Mouse (Mus musculus): Measurements from ENCODE around the gene Galnt6. TPM values are rescaled to one million over a fixed set of nuclear protein-coding genes. Genes with fewer than 3 reads are reported as not detected.

Galnt6 gene
- polyA plus RNA-seq, 1 experiment from 2014 or later = 0.09 TPM

- no peak overlapping the region for H3K9ac ChIP-seq (ENCODE audit: low read length)
- DNase-seq (ENCODE audit: low spot score) (no peak), ATAC-seq (no peak)
- H3K27ac ChIP-seq (ENCODE audit: low read depth, low read length) = no peak overlapping the region
- WGBS = 90% methylated on average over 13 of the region's 13 CpGs
- no peak overlapping the region for H3K4me3 ChIP-seq (ENCODE audit: low read depth, low read length)
- no peak overlapping the region for H3K4me2 ChIP-seq (ENCODE audit: low read length)
- H3K27me3 ChIP-seq (replicated peaks; ENCODE audit: control insufficient read depth, insufficient read depth, low read length) = no peaks in the 10 kb centered on the region
- peaks cover 5% of the 10 kb centered on the region for H3K4me1 ChIP-seq (ENCODE audit: control insufficient read depth, insufficient read depth, low read length)
- H3K36me3 ChIP-seq (ENCODE audit: control insufficient read depth, insufficient read depth, low read length) = 0 out of 2 replicates have a peak, but pooled peaks cover 4% of the 10 kb centered on the region
- H3K9me3 ChIP-seq (replicated peaks; ENCODE audit: control insufficient read depth, low read length) = no peaks in the 10 kb centered on the region
Observed at GRCm38 (mm10) chr15:100767851-100768250, 38.7 kb upstream of the Galnt6 start.

GRCm38 (mm10) chr15:100766826-100767225 lies 37.6 kb upstream of the Galnt6 start:
- H3K9me3 ChIP-seq (replicated peaks; ENCODE audit: control insufficient read depth, low read length) = no peaks in the 10 kb centered on the region
- no peak overlapping the region for H3K4me2 ChIP-seq (ENCODE audit: low read length)
- DNase-seq (ENCODE audit: low spot score) = no peak
- H3K4me1 ChIP-seq (ENCODE audit: control insufficient read depth, insufficient read depth, low read length) = peaks cover 10% of the 10 kb centered on the region
- H3K36me3 ChIP-seq (ENCODE audit: control insufficient read depth, insufficient read depth, low read length) = 0 out of 2 replicates have a peak, but pooled peaks cover 4% of the 10 kb centered on the region
- H3K27ac ChIP-seq (ENCODE audit: low read depth, low read length) = no peak overlapping the region; the same call in 1 of the 2 replicates
- WGBS = 74% methylated on average over 9 of the region's 9 CpGs
- H3K27me3 ChIP-seq (replicated peaks; ENCODE audit: control insufficient read depth, insufficient read depth, low read length) = no peaks in the 10 kb centered on the region
- no peak overlapping the region for H3K4me3 ChIP-seq (ENCODE audit: low read depth, low read length)
- no peak overlapping the region for H3K9ac ChIP-seq (ENCODE audit: low read length)
- no peak for ATAC-seq

GRCm38 (mm10) chr15:100764163-100764951 lies 35.2 kb upstream of the Galnt6 start:
- DNase-seq (ENCODE audit: low spot score) (no peak), ATAC-seq (no peak)
- WGBS = 85% methylated on average over 16 of the region's 16 CpGs
- Histone ChIP-seq H3K36me3 (ENCODE audit: control insufficient read depth, insufficient read depth, low read length) (0 out of 2 replicates have a peak, but pooled peaks cover 4% of the 10 kb centered on the region), H3K27ac (ENCODE audit: low read depth, low read length) (no peak overlapping the region), H3K9me3 (replicated peaks; ENCODE audit: control insufficient read depth, low read length) (no peaks in the 10 kb centered on the region), H3K4me3 (ENCODE audit: low read depth, low read length) (no peak overlapping the region), H3K9ac (ENCODE audit: low read length) (no peak overlapping the region), H3K4me1 (ENCODE audit: control insufficient read depth, insufficient read depth, low read length) (peaks cover 16% of the 10 kb centered on the region), H3K27me3 (replicated peaks; ENCODE audit: control insufficient read depth, insufficient read depth, low read length) (no peaks in the 10 kb centered on the region), H3K4me2 (ENCODE audit: low read length) (no peak overlapping the region)

DNA sequence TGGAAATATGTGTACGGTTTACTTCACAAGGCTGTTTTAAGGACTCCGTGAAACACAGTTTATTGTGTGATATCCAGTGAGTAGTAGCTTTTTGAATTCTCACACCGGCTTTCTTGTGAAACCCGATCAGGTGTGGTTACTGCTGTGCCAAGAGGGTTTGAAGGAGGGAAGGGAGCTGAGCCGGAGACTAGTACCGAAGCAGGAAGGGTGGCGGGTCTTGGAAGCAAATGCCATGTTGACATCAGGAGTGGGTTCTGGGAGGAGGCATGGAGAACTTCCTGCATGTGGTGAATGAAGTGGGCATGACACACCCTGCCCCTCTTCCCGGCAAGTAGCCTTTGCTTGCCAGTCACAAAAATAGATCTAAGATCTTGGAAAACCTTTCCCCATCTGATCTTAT lies 33.5 kb upstream of the Galnt6 start:
- no peaks in the 10 kb centered on the region for H3K27me3 ChIP-seq (replicated peaks; ENCODE audit: control insufficient read depth, insufficient read depth, low read length)
- 0 out of 2 replicates have a peak, but pooled peaks cover 4% of the 10 kb centered on the region for H3K36me3 ChIP-seq (ENCODE audit: control insufficient read depth, insufficient read depth, low read length)
- DNase-seq (ENCODE audit: low spot score) (no peak), ATAC-seq (no peak)
- peak overlapping the region; percentile 81 for H3K9ac ChIP-seq (ENCODE audit: low read length)
- H3K4me2 ChIP-seq (ENCODE audit: low read length) = peak overlapping the region; percentile 72
- 46% methylated on average over 8 of the region's 8 CpGs for WGBS
- no peaks in the 10 kb centered on the region for H3K9me3 ChIP-seq (replicated peaks; ENCODE audit: control insufficient read depth, low read length)
- H3K4me3 ChIP-seq (ENCODE audit: low read depth, low read length) = peak overlapping the region; percentile 74
- H3K4me1 ChIP-seq (ENCODE audit: control insufficient read depth, insufficient read depth, low read length) = peaks cover 16% of the 10 kb centered on the region
- no peak overlapping the region for H3K27ac ChIP-seq (ENCODE audit: low read depth, low read length)

DNA sequence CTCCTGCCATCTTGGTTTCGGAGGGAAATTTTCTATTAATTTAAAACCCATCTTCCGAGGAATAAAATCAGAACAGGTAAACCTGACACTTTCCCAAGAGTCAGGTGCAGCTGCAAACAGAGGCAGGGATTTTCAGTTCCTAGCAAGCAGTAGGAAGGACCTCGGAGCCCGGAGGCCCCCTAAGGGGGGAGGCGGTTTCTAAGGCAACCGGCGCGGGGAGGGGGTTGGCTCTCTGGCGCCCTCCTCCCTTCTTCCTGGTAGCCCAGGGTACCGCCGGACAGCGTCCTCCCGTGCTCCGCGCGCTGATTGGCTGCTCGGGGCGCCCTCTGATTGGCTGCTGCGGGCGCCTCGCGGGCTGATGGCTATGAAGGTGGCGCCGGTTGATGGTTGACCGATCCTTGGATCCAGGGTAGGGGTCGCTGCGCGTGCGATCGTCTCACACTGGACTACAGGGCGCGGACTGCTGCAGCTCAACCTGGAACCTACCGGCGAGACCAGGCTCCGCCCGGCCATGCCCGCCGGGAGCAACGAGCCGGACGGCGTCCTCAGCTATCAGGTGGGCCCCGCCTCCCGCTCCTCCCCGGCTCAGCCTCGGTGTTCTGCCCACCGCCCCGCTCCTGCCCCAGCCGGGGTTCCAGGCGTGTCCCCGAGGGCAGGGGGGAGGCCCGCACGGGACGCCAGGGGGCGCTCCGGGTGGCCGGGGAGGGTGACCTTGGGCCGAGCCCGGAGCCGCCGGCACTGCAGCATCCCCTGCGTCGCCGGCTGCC lies 32.4 kb upstream of the Galnt6 start, which contains the start of gene Slc4a8:
Gene Slc4a8 (plus strand): TSS at position 329 of the 767 bp plus-strand sequence.
- ATAC-seq (peak; percentile 98), DNase-seq (ENCODE audit: low spot score) (peak; percentile 96)
- H3K4me1 ChIP-seq (ENCODE audit: control insufficient read depth, insufficient read depth, low read length) = peaks cover 16% of the 10 kb centered on the region
- under 1% methylated on average over 54 of the region's 64 CpGs for WGBS
- no peaks in the 10 kb centered on the region for H3K27me3 ChIP-seq (replicated peaks; ENCODE audit: control insufficient read depth, insufficient read depth, low read length)
- no peaks in the 10 kb centered on the region for H3K9me3 ChIP-seq (replicated peaks; ENCODE audit: control insufficient read depth, low read length)
- peak within 1 kb of the TSS; percentile 72 for H3K4me2 ChIP-seq (ENCODE audit: low read length)
- 0 out of 2 replicates have a peak, but pooled peaks cover 4% of the 10 kb centered on the region for H3K36me3 ChIP-seq (ENCODE audit: control insufficient read depth, insufficient read depth, low read length)
- H3K27ac ChIP-seq (ENCODE audit: low read depth, low read length) = peak within 1 kb of the TSS; percentile 85
- peak within 1 kb of the TSS; percentile 81 for H3K9ac ChIP-seq (ENCODE audit: low read length)
- peak within 1 kb of the TSS; percentile 74 for H3K4me3 ChIP-seq (ENCODE audit: low read depth, low read length)

DNA sequence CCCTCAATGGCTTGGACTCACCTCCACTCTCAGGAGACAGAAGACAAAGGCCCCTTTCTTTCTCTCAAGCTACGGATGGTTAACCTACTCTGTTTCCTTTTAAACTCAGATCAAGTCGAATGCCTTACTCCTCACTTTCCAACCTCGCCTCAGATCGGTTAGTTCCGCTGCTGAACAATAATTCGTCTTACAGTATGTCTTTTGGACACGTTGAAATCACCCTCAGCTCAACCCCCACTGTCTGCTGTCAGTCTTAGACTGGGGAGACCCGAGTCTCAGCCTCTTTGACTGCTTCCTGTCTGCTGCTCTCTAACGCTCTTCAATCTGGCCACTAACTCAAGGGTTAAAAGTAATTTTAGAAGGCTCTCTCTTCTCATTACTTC lies 31.9 kb upstream of the Galnt6 start:
- ATAC-seq (peak; percentile 29), DNase-seq (ENCODE audit: low spot score) (no peak)
- Histone ChIP-seq H3K27me3 (replicated peaks; ENCODE audit: control insufficient read depth, insufficient read depth, low read length) (no peaks in the 10 kb centered on the region), H3K27ac (ENCODE audit: low read depth, low read length) (peak overlapping the region; percentile 69), H3K4me1 (ENCODE audit: control insufficient read depth, insufficient read depth, low read length) (peaks cover 16% of the 10 kb centered on the region), H3K36me3 (ENCODE audit: control insufficient read depth, insufficient read depth, low read length) (0 out of 2 replicates have a peak, but pooled peaks cover 4% of the 10 kb centered on the region), H3K4me2 (ENCODE audit: low read length) (peak overlapping the region; percentile 72), H3K4me3 (ENCODE audit: low read depth, low read length) (peak overlapping the region; percentile 74), H3K9me3 (replicated peaks; ENCODE audit: control insufficient read depth, low read length) (no peaks in the 10 kb centered on the region), H3K9ac (ENCODE audit: low read length) (peak overlapping the region; percentile 54)
- WGBS = 8% methylated on average over 9 of the region's 9 CpGs

DNA sequence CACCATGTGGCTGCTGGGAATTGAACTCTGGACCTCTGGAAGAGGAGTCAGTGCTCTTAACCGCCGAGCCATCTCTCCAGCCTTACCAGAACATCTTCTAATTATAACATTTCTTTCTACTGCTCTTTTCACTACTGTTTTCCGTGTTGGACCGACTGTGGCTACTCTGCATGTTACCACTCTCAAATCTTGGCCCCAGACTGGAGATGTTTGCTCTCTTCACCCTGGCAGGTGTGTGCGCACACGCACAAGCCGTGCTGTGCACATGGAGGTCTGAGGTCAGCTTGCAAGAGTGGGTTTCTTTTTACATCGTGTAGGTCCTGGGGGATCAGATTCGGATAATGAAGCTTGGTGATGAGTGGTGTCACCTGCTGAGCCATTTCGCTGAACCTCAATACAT lies 30.1 kb upstream of the Galnt6 start:
- H3K27ac ChIP-seq (ENCODE audit: low read depth, low read length) = no peak overlapping the region
- H3K36me3 ChIP-seq (ENCODE audit: control insufficient read depth, insufficient read depth, low read length) = no peaks in the 10 kb centered on the region
- no peak overlapping the region for H3K4me3 ChIP-seq (ENCODE audit: low read depth, low read length)
- H3K4me2 ChIP-seq (ENCODE audit: low read length) = no peak overlapping the region
- H3K27me3 ChIP-seq (replicated peaks; ENCODE audit: control insufficient read depth, insufficient read depth, low read length) = no peaks in the 10 kb centered on the region
- ATAC-seq (no peak), DNase-seq (ENCODE audit: low spot score) (no peak)
- H3K9ac ChIP-seq (ENCODE audit: low read length) = no peak overlapping the region
- peaks cover 23% of the 10 kb centered on the region for H3K4me1 ChIP-seq (ENCODE audit: control insufficient read depth, insufficient read depth, low read length)
- H3K9me3 ChIP-seq (replicated peaks; ENCODE audit: control insufficient read depth, low read length) = no peaks in the 10 kb centered on the region
- WGBS = 86% methylated on average over 10 of the region's 10 CpGs

- ATAC-seq = no peak
- H3K36me3 ChIP-seq (ENCODE audit: control insufficient read depth, insufficient read depth, low read length) = no peaks in the 10 kb centered on the region
- no peak overlapping the region for H3K9ac ChIP-seq (ENCODE audit: low read length)
- no peak overlapping the region for H3K27ac ChIP-seq (ENCODE audit: low read depth, low read length)
- peak; percentile 76 for DNase-seq (ENCODE audit: low spot score)
- H3K4me3 ChIP-seq (ENCODE audit: low read depth, low read length) = no peak overlapping the region
- 2% methylated on average over 7 of the region's 7 CpGs for WGBS
- no peak overlapping the region for H3K4me2 ChIP-seq (ENCODE audit: low read length)
- H3K27me3 ChIP-seq (replicated peaks; ENCODE audit: control insufficient read depth, insufficient read depth, low read length) = no peaks in the 10 kb centered on the region
- peaks cover 15% of the 10 kb centered on the region for H3K4me1 ChIP-seq (ENCODE audit: control insufficient read depth, insufficient read depth, low read length)
- no peaks in the 10 kb centered on the region for H3K9me3 ChIP-seq (replicated peaks; ENCODE audit: control insufficient read depth, low read length)
Observed at GRCm38 (mm10) chr15:100757527-100757978, 28.4 kb upstream of the Galnt6 start.
